Mouse (Mus musculus): ENCODE measurements around the gene Kdm4a. TPM values are rescaled to one million over a fixed set of nuclear protein-coding genes. Genes with fewer than 3 reads are reported as not detected.
A peak's percentile ranks its signal among the peaks of the same experiment; 100 is the strongest.

Kdm4a gene
- polyA plus RNA-seq, 1 experiment = 2.6 TPM

- no peak for TF ChIP-seq GATA1 (IDR thresholded peaks at IDR 0.05; ENCODE audit: low read length)
- no peak for TF ChIP-seq TAL1 (IDR thresholded peaks at IDR 0.05; ENCODE audit: low read length)
- no peak overlapping the region for H3K4me3 ChIP-seq (replicated peaks)
- H3K36me3 ChIP-seq (ENCODE audit: control insufficient read depth) = peaks cover 29% of the 10 kb centered on the region; the same call in 1 of the 2 replicates
- no peaks in the 10 kb centered on the region for H3K9me3 ChIP-seq (ENCODE audit: control insufficient read depth, low read length)
- H3K4me1 ChIP-seq (ENCODE audit: control insufficient read depth) = no peaks in the 10 kb centered on the region
- H3K27me3 ChIP-seq (ENCODE audit: control insufficient read depth) = no peaks in the 10 kb centered on the region; the same call in 1 of the 2 replicates
These were observed 35.0 kb upstream of the Kdm4a start for GRCm38 (mm10) chr4:118214891-118215290.

- Histone ChIP-seq H3K27me3 (ENCODE audit: control insufficient read depth) (no peaks in the 10 kb centered on the region), H3K9me3 (ENCODE audit: control insufficient read depth, low read length) (no peaks in the 10 kb centered on the region), H3K4me3 (replicated peaks) (no peak overlapping the region), H3K36me3 (ENCODE audit: control insufficient read depth) (peaks cover 14% of the 10 kb centered on the region; the same call in 1 of the 2 replicates), H3K4me1 (ENCODE audit: control insufficient read depth) (no peaks in the 10 kb centered on the region; the same call in 1 of the 2 replicates)
- TF ChIP-seq TAL1 (IDR thresholded peaks at IDR 0.05; ENCODE audit: low read length) (no peak), GATA1 (IDR thresholded peaks at IDR 0.05; ENCODE audit: low read length) (no peak)
These were observed 27.2 kb upstream of the Kdm4a start for GRCm38 (mm10) chr4:118206918-118207640.

- H3K4me3 ChIP-seq (replicated peaks) = no peak overlapping the region
- no peaks in the 10 kb centered on the region; the same call in 1 of the 2 replicates for H3K4me1 ChIP-seq (ENCODE audit: control insufficient read depth)
- no peaks in the 10 kb centered on the region for H3K27me3 ChIP-seq (ENCODE audit: control insufficient read depth)
- no peak for TF ChIP-seq GATA1 (IDR thresholded peaks at IDR 0.05; ENCODE audit: low read length)
- no peak for TF ChIP-seq TAL1 (IDR thresholded peaks at IDR 0.05; ENCODE audit: low read length)
- no peaks in the 10 kb centered on the region for H3K9me3 ChIP-seq (ENCODE audit: control insufficient read depth, low read length)
- H3K36me3 ChIP-seq (ENCODE audit: control insufficient read depth) = peaks cover 12% of the 10 kb centered on the region; the same call in 1 of the 2 replicates
These were observed 26.1 kb upstream of the Kdm4a start for GRCm38 (mm10) chr4:118205906-118206305.

- no peak overlapping the region for H3K4me3 ChIP-seq (replicated peaks)
- no peaks in the 10 kb centered on the region for H3K4me1 ChIP-seq (ENCODE audit: control insufficient read depth)
- TF ChIP-seq GATA1 (IDR thresholded peaks at IDR 0.05; ENCODE audit: low read length) = no peak
- no peak for TF ChIP-seq TAL1 (IDR thresholded peaks at IDR 0.05; ENCODE audit: low read length)
- no peaks in the 10 kb centered on the region for H3K36me3 ChIP-seq (ENCODE audit: control insufficient read depth)
- no peaks in the 10 kb centered on the region for H3K9me3 ChIP-seq (ENCODE audit: control insufficient read depth, low read length)
- no peaks in the 10 kb centered on the region for H3K27me3 ChIP-seq (ENCODE audit: control insufficient read depth)
These were observed 19.2 kb upstream of the Kdm4a start for GRCm38 (mm10) chr4:118199093-118199492.

- H3K4me1 ChIP-seq (ENCODE audit: control insufficient read depth) = no peaks in the 10 kb centered on the region
- H3K36me3 ChIP-seq (ENCODE audit: control insufficient read depth) = no peaks in the 10 kb centered on the region
- TF ChIP-seq GATA1 (IDR thresholded peaks at IDR 0.05; ENCODE audit: low read length) = no peak
- no peak for TF ChIP-seq TAL1 (IDR thresholded peaks at IDR 0.05; ENCODE audit: low read length)
- H3K4me3 ChIP-seq (replicated peaks) = no peak overlapping the region
- H3K27me3 ChIP-seq (ENCODE audit: control insufficient read depth) = peaks cover 3% of the 10 kb centered on the region
- H3K9me3 ChIP-seq (ENCODE audit: control insufficient read depth, low read length) = no peaks in the 10 kb centered on the region
These were observed 18.8 kb upstream of the Kdm4a start for GRCm38 (mm10) chr4:118198606-118199005.

GRCm38 (mm10) chr4:118196185-118196584 lies 16.3 kb upstream of the Kdm4a start:
- H3K4me1 ChIP-seq (ENCODE audit: control insufficient read depth) = no peaks in the 10 kb centered on the region
- peaks cover 4% of the 10 kb centered on the region for H3K27me3 ChIP-seq (ENCODE audit: control insufficient read depth)
- TF ChIP-seq TAL1 (IDR thresholded peaks at IDR 0.05; ENCODE audit: low read length) (no peak), GATA1 (IDR thresholded peaks at IDR 0.05; ENCODE audit: low read length) (no peak)

GRCm38 (mm10) chr4:118180301-118181080 lies 648 bp upstream of the Kdm4a start:
- no peaks in the 10 kb centered on the region for H3K27me3 ChIP-seq (ENCODE audit: control insufficient read depth)
- peak overlapping the region; percentile 90 for H3K4me3 ChIP-seq (replicated peaks)
- H3K4me1 ChIP-seq (ENCODE audit: control insufficient read depth) = peaks cover 23% of the 10 kb centered on the region
- peaks cover 22% of the 10 kb centered on the region for H3K36me3 ChIP-seq (ENCODE audit: control insufficient read depth)
- no peaks in the 10 kb centered on the region for H3K9me3 ChIP-seq (ENCODE audit: control insufficient read depth, low read length)
- TF ChIP-seq TAL1 (IDR thresholded peaks at IDR 0.05; ENCODE audit: low read length) = no peak
- no peak for TF ChIP-seq GATA1 (IDR thresholded peaks at IDR 0.05; ENCODE audit: low read length)

More at GRCm38 (mm10) chr4:118196185-118196584, 16.3 kb upstream of the Kdm4a start:
- Histone ChIP-seq H3K36me3 (ENCODE audit: control insufficient read depth) (no peaks in the 10 kb centered on the region), H3K4me3 (replicated peaks) (no peak overlapping the region), H3K9me3 (ENCODE audit: control insufficient read depth, low read length) (no peaks in the 10 kb centered on the region)

GRCm38 (mm10) chr4:118178952-118179466 lies 834 bp downstream of the Kdm4a start:
- peaks cover 36% of the 10 kb centered on the region for H3K36me3 ChIP-seq (ENCODE audit: control insufficient read depth)
- no peaks in the 10 kb centered on the region for H3K9me3 ChIP-seq (ENCODE audit: control insufficient read depth, low read length)
- no peak for TF ChIP-seq TAL1 (IDR thresholded peaks at IDR 0.05; ENCODE audit: low read length)
- TF ChIP-seq GATA1 (IDR thresholded peaks at IDR 0.05; ENCODE audit: low read length) = no peak
- peak overlapping the region; percentile 90 for H3K4me3 ChIP-seq (replicated peaks)
- H3K4me1 ChIP-seq (ENCODE audit: control insufficient read depth) = peaks cover 23% of the 10 kb centered on the region
- no peaks in the 10 kb centered on the region for H3K27me3 ChIP-seq (ENCODE audit: control insufficient read depth)

- Histone ChIP-seq H3K27me3 (ENCODE audit: control insufficient read depth) (no peaks in the 10 kb centered on the region), H3K4me1 (ENCODE audit: control insufficient read depth) (no peaks in the 10 kb centered on the region), H3K9me3 (ENCODE audit: control insufficient read depth, low read length) (no peaks in the 10 kb centered on the region), H3K36me3 (ENCODE audit: control insufficient read depth) (peaks cover 98% of the 10 kb centered on the region), H3K4me3 (replicated peaks) (no peak overlapping the region)
- TF ChIP-seq GATA1 (IDR thresholded peaks at IDR 0.05; ENCODE audit: low read length) = no peak
- TF ChIP-seq TAL1 (IDR thresholded peaks at IDR 0.05; ENCODE audit: low read length) = no peak
These were observed 7.4 kb downstream of the Kdm4a start for GRCm38 (mm10) chr4:118172461-118172860.

Data from erythroblast, embryonic 14.5 days (primary cell).